Mouse (Mus musculus) hindbrain, postnatal 0 days (tissue): ENCODE data around the gene Tbkbp1. TPM values are rescaled to one million over a fixed set of nuclear protein-coding genes. Genes with fewer than 3 reads are reported as not detected.

Source experiments
- ATAC-seq: fragments of 200-750 bp; cut with Nextera tagmentation; 2 replicates; pipeline ENCODE4 v1.8.0; 2017; ENCODE audit warnings: mild to moderate bottlenecking, moderate TSS enrichment, moderate library complexity
- DNase-seq: peaks from one replicate; pipeline ENCODE4 v3.0.0-alpha.2; 2015; ENCODE audit warnings: low spot score
- H3K27ac ChIP-seq: fragments of 300-500 bp; sonication (generic); 2 replicates; pipeline ENCODE4 v1.5.1; 2014; ENCODE audit warnings: mild to moderate bottlenecking
- H3K27me3 ChIP-seq: fragments of 300-500 bp; sonication (generic); 2 replicates; pipeline ENCODE4 v1.6.1; 2014; ENCODE audit warnings: low read length, mixed read lengths; ENCODE audit not compliant: insufficient read depth
- H3K36me3 ChIP-seq: fragments of 300-500 bp; sonication (generic); 2 replicates; pipeline ENCODE4 v1.6.1; 2014; ENCODE audit warnings: low read length, mixed read lengths; ENCODE audit not compliant: insufficient read depth
- H3K4me1 ChIP-seq: fragments of 300-500 bp; sonication (generic); 2 replicates; pipeline ENCODE4 v1.6.1; 2014; ENCODE audit warnings: antibody characterized with exemption, low read length, mixed read lengths; ENCODE audit not compliant: insufficient read depth
- H3K4me2 ChIP-seq: fragments of 300-500 bp; sonication (generic); 2 replicates; pipeline ENCODE4 v1.6.1; 2014; ENCODE audit warnings: low read depth, mild to moderate bottlenecking, low read length, moderate library complexity, mixed read lengths
- H3K4me3 ChIP-seq: fragments of 300-500 bp; sonication (generic); 2 replicates; pipeline ENCODE4 v1.5.1; 2014; ENCODE audit warnings: low read length
- H3K9ac ChIP-seq: fragments of 300-500 bp; sonication (generic); replicated peaks from 2 replicates; pipeline ENCODE4 v1.6.1; 2014; ENCODE audit warnings: mild to moderate bottlenecking, low read length, moderate library complexity, mixed read lengths
- H3K9me3 ChIP-seq: fragments of 300-500 bp; sonication (generic); 2 replicates; pipeline ENCODE4 v1.6.1; 2016; ENCODE audit warnings: low read length, mixed read lengths
- CTCF ChIP-seq: IDR thresholded peaks from 2 replicates; pipeline ENCODE4 v1.5.1; 2016; ENCODE audit warnings: antibody characterized with exemption, control low read depth, low read depth
- WGBS: fragments of 180-500 bp; shearing (Covaris S2); extraction: QIAGEN DNeasy Blood & Tissue Kit; methylation state at CpG from one replicate; pipeline ENCODE4 v1.1.7; 2014; 5-methylcytosine and 5-hydroxymethylcytosine counted together
- polyA plus RNA-seq: library from polyadenylated mRNA; unstranded; fragments of >200 nt; fragmentation: Nextera tagmentation; extraction: Ambion mirVana; gene quantifications from 2 replicates; pipeline ENCODE4 v1.2.1, GENCODE M21; 2015
- total RNA-seq: library from RNA; depleted of rRNA; stranded (reverse); fragments of >200 nt; gene quantifications from 2 replicates; pipeline ENCODE4 v1.2.3, GENCODE M21; 2014

Gene Tbkbp1
- total and polyA plus RNA-seq, 2 experiments from 2014 or later = 9.6 to 53.8 TPM

DNA sequence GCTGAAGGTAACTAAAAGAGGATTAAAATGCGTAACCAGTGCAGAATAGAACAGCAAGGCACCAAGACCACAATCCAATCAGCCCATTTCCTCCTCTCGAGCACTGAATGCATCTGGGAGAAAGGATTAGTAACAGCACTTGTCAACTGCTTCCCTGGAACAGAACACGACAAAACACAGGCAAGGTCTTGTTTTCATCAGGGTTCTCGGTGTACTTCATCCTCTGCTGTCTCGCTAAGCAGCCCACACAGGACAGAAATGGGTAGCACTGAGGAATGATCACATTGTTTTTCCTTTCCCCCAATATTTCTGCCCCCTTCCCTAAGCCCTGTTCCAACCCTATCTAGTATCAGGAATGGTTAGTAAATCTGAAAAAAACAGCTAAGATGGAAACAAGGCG is 9.0 kb upstream of the Tbkbp1 start:
- H3K27ac ChIP-seq = no peak overlapping the region
- peaks cover 62% of the 10 kb centered on the region for H3K36me3 ChIP-seq

DNA sequence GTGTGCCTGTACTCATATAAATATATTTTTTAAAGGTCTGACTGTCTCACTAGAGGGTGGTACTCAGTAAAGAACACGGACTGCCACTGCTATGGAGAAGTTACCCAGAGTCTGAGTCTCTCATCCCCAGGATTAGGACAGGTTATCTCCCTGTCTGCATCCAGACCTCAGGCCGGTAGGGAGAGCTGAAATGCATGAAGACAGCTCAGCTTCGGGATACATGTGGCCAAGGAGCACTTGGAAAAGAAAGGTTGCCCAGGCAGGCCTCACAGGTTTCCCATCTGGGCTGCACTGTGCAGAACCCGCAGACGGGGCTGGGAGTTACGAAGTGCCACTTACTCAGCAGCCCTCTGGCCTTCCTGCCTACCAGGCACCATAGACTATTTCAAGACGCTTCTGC is 5.7 kb upstream of the Tbkbp1 start:
- peak overlapping the region; percentile 32; the same call in 1 of the 2 replicates for H3K27ac ChIP-seq
- 76% methylated on average over 7 of the region's 7 CpGs for WGBS
- no peak for DNase-seq

More for the DNA sequence above, 9.0 kb upstream of the Tbkbp1 start:
- TF ChIP-seq CTCF = no peak
- Histone ChIP-seq H3K9ac (no peak overlapping the region), H3K27me3 (no peaks in the 10 kb centered on the region), H3K4me3 (no peak overlapping the region), H3K4me1 (no peaks in the 10 kb centered on the region), H3K9me3 (no peaks in the 10 kb centered on the region), H3K4me2 (no peak overlapping the region)
- DNase-seq = no peak
- no peak for ATAC-seq
- WGBS = 57% methylated on average over 6 of the region's 6 CpGs

DNA sequence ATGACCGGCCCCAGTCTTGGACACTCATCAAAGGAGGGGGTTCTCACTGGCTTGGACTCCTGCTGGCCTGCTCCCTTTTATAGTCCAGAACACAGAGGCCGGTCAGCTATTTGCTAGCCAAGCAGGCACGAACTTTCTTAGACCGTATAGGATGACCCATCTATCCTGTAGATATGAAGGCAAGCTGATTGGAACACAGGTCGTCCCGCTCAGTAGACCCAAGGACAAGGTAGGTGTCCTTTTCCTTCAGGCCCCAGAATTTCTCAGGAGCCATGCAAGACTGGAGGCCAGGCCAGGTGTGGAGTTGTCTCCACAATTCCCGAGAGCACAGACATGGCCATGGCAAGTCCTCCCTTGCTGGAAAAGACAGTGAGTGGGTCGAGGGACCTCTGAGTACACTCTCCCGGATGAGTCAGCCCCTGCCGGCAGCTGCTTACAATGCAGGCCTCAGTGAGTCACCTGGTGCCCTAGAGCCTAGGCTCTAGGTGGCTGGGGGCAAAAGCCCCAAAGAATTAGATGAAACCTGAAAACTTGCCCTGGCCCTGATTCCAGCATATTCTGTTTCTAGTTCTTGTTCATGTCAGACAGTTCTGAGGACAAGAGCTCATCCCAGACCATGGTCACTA is 1.5 kb upstream of the Tbkbp1 start:
- Histone ChIP-seq H3K27me3 (no peaks in the 10 kb centered on the region), H3K36me3 (0 out of 2 replicates have a peak, but pooled peaks cover 8% of the 10 kb centered on the region), H3K9ac (peak overlapping the region; percentile 37), H3K4me1 (peaks cover 21% of the 10 kb centered on the region), H3K27ac (peak overlapping the region; percentile 93), H3K4me2 (peak overlapping the region; percentile 76), H3K9me3 (no peaks in the 10 kb centered on the region), H3K4me3 (peak overlapping the region; percentile 73; the same call in 1 of the 2 replicates)
- no peak for ATAC-seq
- TF ChIP-seq CTCF = peak; percentile 41
- DNase-seq = peak; percentile 43
- WGBS = 21% methylated on average over 10 of the region's 10 CpGs

More for the DNA sequence above, 5.7 kb upstream of the Tbkbp1 start:
- no peak for ATAC-seq
- H3K4me1 ChIP-seq = peaks cover 10% of the 10 kb centered on the region
- no peaks in the 10 kb centered on the region for H3K27me3 ChIP-seq
- no peak overlapping the region for H3K9ac ChIP-seq
- no peaks in the 10 kb centered on the region for H3K9me3 ChIP-seq
- H3K36me3 ChIP-seq = peaks cover 31% of the 10 kb centered on the region
- H3K4me2 ChIP-seq = no peak overlapping the region
- H3K4me3 ChIP-seq = no peak overlapping the region
- no peak for TF ChIP-seq CTCF

GRCm38 (mm10) chr11:97152023-97152426 is 730 bp upstream of the Tbkbp1 start:
- Histone ChIP-seq H3K36me3 (0 out of 2 replicates have a peak, but pooled peaks cover 9% of the 10 kb centered on the region), H3K9me3 (no peaks in the 10 kb centered on the region), H3K27me3 (no peaks in the 10 kb centered on the region), H3K9ac (peak overlapping the region; percentile 84), H3K27ac (peak overlapping the region; percentile 93), H3K4me2 (peak overlapping the region; percentile 76), H3K4me1 (peaks cover 21% of the 10 kb centered on the region), H3K4me3 (peak overlapping the region; percentile 73)
- ATAC-seq (no peak), DNase-seq (peak; percentile 61)
- TF ChIP-seq CTCF = no peak
- WGBS = under 1% methylated on average over 11 of the region's 11 CpGs

DNA sequence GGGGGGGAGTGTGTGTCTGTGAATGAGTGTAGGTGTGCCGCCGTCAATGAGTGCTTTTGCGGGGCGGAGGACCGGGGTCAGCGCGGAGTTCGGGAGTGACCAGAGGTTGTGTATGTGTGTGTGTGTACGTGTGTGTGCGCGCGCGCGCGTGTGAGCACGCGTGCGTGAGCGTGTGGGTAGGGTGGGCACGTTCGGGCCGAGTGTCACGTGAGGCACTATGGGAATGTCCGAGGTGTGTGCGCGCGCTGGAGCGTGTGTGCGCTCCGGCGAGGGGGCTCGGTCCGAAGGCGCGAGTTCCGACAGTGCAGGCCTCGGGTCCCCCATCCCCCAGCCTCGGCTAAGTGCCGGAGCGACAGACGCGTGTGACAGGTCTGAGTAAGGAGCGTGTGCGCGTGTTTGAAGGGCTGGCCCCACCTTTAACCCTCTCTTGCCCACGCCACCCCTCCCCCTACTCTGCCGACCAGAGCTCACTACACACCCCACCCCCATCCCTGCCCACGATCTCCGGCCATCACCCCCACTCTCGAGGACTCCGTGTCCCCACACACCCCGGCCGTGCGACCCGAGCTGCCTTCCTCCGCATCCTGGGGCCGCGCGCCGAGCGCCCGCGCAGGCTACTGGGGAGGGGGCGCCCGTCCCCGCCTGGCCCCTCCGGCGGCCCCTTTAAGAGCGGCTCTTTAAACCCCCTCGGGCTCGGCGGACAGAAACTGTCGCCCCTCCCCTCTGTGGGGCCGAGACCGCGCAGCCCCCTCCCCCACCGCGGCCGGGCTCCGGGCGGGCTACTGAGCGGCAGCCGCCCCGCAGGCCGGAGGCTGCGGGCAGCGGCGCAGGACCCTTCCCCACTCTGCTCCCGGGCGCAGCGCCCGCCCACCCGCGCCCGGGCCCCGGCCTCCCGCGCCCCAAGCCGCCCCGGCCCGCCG is 624 bp downstream of the Tbkbp1 start:
- no peak for TF ChIP-seq CTCF
- H3K4me1 ChIP-seq = peaks cover 21% of the 10 kb centered on the region
- H3K9me3 ChIP-seq = no peaks in the 10 kb centered on the region
- ATAC-seq = peak; percentile 85
- under 1% methylated on average over 72 of the region's 102 CpGs for WGBS
- no peaks in the 10 kb centered on the region for H3K27me3 ChIP-seq
- H3K36me3 ChIP-seq = 0 out of 2 replicates have a peak, but pooled peaks cover 16% of the 10 kb centered on the region
- peak overlapping the region; percentile 84 for H3K9ac ChIP-seq
- peak overlapping the region; percentile 93 for H3K27ac ChIP-seq
- peak; percentile 90 for DNase-seq
- peak overlapping the region; percentile 73 for H3K4me3 ChIP-seq
- H3K4me2 ChIP-seq = peak overlapping the region; percentile 76

DNA sequence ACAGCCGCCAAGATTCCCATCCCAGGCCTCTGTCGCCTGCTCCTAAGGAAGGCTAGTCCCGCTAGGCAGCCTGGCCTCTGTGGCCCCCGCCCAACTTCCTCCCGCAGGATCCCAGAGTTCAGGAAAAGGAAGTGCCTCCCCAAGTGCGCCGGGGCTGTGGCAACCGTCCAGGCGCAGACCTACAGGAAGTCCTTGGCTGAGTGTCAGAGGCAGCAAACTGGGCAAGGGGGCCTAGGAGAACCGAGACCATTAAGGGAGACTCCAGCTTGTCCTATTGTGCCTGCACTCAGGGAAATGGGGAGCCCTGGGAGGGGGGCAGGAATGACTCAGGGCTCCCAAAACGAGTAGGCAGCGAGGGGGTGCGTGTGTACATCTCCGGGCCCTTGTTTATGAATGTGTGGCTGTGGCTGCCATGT is 1.3 kb downstream of the Tbkbp1 start:
- no peak for TF ChIP-seq CTCF
- H3K4me2 ChIP-seq = peak overlapping the region; percentile 76
- no peaks in the 10 kb centered on the region for H3K27me3 ChIP-seq
- no peaks in the 10 kb centered on the region for H3K9me3 ChIP-seq
- H3K9ac ChIP-seq = peak overlapping the region; percentile 84
- peaks cover 23% of the 10 kb centered on the region; the same call in 1 of the 2 replicates for H3K36me3 ChIP-seq
- H3K4me1 ChIP-seq = peaks cover 21% of the 10 kb centered on the region
- WGBS = 2% methylated on average over 14 of the region's 14 CpGs
- H3K4me3 ChIP-seq = peak overlapping the region; percentile 73
- DNase-seq = peak; percentile 72
- peak overlapping the region; percentile 93 for H3K27ac ChIP-seq
- ATAC-seq = peak; percentile 16; the same call in 1 of the 2 replicates
